Comparison of ENCODE assay signal across 19 mouse cellular contexts in the genomic region with DNA sequence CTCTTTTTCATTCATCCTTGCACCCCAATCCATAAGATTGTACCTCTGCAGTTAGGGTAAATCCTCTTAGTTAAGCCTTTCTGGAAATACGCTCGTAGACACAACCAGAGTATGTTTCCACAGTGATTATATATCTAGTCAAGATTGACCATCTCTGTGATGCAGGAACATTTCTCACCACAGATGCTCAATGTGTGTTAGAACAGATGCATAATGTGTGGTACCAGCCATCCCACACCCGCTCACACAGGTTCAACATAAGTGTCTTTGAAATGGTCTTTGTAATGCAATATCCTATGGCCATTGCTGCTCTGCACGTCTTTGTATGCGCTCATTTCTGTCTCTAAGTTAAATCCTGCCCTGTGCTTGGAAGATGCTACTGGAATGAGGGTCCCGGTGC.
DNase-seq lines count a peak whose midpoint lies in the region; ATAC-seq lines count a peak whose summit lies in the region.
"Had no signal": no experiment of that assay in that cellular context is flagged by ENCODE, and none has a peak within 500 bp of the region (broad histone marks: within the 10 kb centered on the region; RNA-seq: fewer than 3 reads in every experiment).

No protein-coding gene starts in this region.

- H3K4me3 ChIP-seq in hindbrain, embryonic 15.5 days, result no peak overlapping the region
- no peak overlapping the region for H3K4me3 ChIP-seq in hindbrain, embryonic 14.5 days (replicated peaks; ENCODE audit: low read length)
- H3K4me3 ChIP-seq: embryonic facial prominence, embryonic 12.5 days; forebrain, embryonic 12.5 days; gastrocnemius, adult 2 months; heart, embryonic 13.5 days had no signal

- no peak for DNase-seq in hindbrain, embryonic 14.5 days (ENCODE audit: low spot score)
- peak; percentile 10 to 27 for DNase-seq in left cerebral cortex, postnatal 14 days (ENCODE audit: low spot score in 2 of 2)
- DNase-seq in left cerebral cortex, postnatal 10 days (ENCODE audit: extremely low spot score in 1 of 2, low spot score in 2 of 2), result no peak
- peak; percentile 21 to 41 for DNase-seq in frontal cortex, postnatal 36 days (ENCODE audit: low spot score in 2 of 2)
- DNase-seq in left cerebral cortex, postnatal 36 days (ENCODE audit: low spot score in 2 of 2), result peak; percentile 13 to 16
- no peak for DNase-seq in adrenal gland, adult 8-10 months
- DNase-seq: adrenal gland, adult 2 months; adrenal gland, postnatal 36 days; cerebellum, adult 11-12 months; cerebellum, adult 9-10 months; gastrocnemius, adult 2 months; gastrocnemius, postnatal 25 days; heart, postnatal 36 days had no signal

- H3K9ac ChIP-seq in hindbrain, embryonic 15.5 days, result no peak overlapping the region
- H3K9ac ChIP-seq in hindbrain, embryonic 14.5 days, result no peak overlapping the region
- H3K9ac ChIP-seq: embryonic facial prominence, embryonic 12.5 days; forebrain, embryonic 12.5 days; heart, embryonic 13.5 days had no signal

- 82% methylated on average over 6 of the region's 6 CpGs for WGBS in hindbrain, embryonic 15.5 days
- 88% methylated on average over 6 of the region's 6 CpGs for WGBS in hindbrain, embryonic 14.5 days

- no peaks in the 10 kb centered on the region for H3K27me3 ChIP-seq in hindbrain, embryonic 15.5 days
- H3K27me3 ChIP-seq in hindbrain, embryonic 14.5 days (ENCODE audit: control insufficient read depth, insufficient read depth, low read length), result no peaks in the 10 kb centered on the region
- H3K27me3 ChIP-seq: embryonic facial prominence, embryonic 12.5 days; forebrain, embryonic 12.5 days; heart, embryonic 13.5 days had no signal

- no peak overlapping the region for H3K4me2 ChIP-seq in hindbrain, embryonic 15.5 days
- no peak overlapping the region for H3K4me2 ChIP-seq in hindbrain, embryonic 14.5 days (replicated peaks)
- H3K4me2 ChIP-seq: embryonic facial prominence, embryonic 12.5 days; forebrain, embryonic 12.5 days; heart, embryonic 13.5 days had no signal

- peaks cover 7% of the 10 kb centered on the region; the same call in 1 of the 2 replicates for H3K4me1 ChIP-seq in hindbrain, embryonic 15.5 days (replicated peaks)
- H3K4me1 ChIP-seq in hindbrain, embryonic 14.5 days (replicated peaks; ENCODE audit: control insufficient read depth, insufficient read depth, low read length), result no peaks in the 10 kb centered on the region

- H3K36me3 ChIP-seq in hindbrain, embryonic 15.5 days, result no peaks in the 10 kb centered on the region
- no peaks in the 10 kb centered on the region for H3K36me3 ChIP-seq in hindbrain, embryonic 14.5 days (replicated peaks; ENCODE audit: control insufficient read depth, insufficient read depth)
- H3K36me3 ChIP-seq: embryonic facial prominence, embryonic 12.5 days; forebrain, embryonic 12.5 days had no signal

- no peaks in the 10 kb centered on the region for H3K9me3 ChIP-seq in hindbrain, embryonic 15.5 days
- H3K9me3 ChIP-seq in hindbrain, embryonic 14.5 days (ENCODE audit: control insufficient read depth, low read length), result no peaks in the 10 kb centered on the region
- H3K9me3 ChIP-seq: embryonic facial prominence, embryonic 12.5 days; forebrain, embryonic 12.5 days; heart, embryonic 13.5 days had no signal

- ATAC-seq in hindbrain, embryonic 15.5 days (ENCODE audit: low FRiP score, low read depth), result no peak
- ATAC-seq in hindbrain, embryonic 14.5 days (ENCODE audit: low FRiP score), result no peak
- ATAC-seq: forebrain, embryonic 16.5 days had no signal

- intact Hi-C loops in left cerebral cortex, postnatal 14 days (cut with DNase I), result no loop called here
- intact Hi-C loops in left cerebral cortex, postnatal 10 days (cut with DNase I), result no loop called here
- intact Hi-C loops in left cerebral cortex, postnatal 36 days (cut with DNase I), result no loop called here

- 0 out of 2 replicates have a peak overlapping the region, but pooled peaks have one; percentile 13 for H3K27ac ChIP-seq in hindbrain, embryonic 15.5 days (replicated peaks)
- H3K27ac ChIP-seq in hindbrain, embryonic 14.5 days, result no peak overlapping the region
- H3K27ac ChIP-seq: embryonic facial prominence, embryonic 12.5 days; forebrain, embryonic 12.5 days; gastrocnemius, adult 2 months; heart, embryonic 13.5 days; hindbrain, postnatal 0 days had no signal

Comparison
In these comparisons a context has a peak if more than half of its experiments do, and no peak if none do; other contexts are left out.
1. DNase-seq: peak in left cerebral cortex, postnatal 14 days (2 of 2), frontal cortex, postnatal 36 days (2 of 2) and left cerebral cortex, postnatal 36 days (2 of 2); none in hindbrain, embryonic 14.5 days (single experiment), left cerebral cortex, postnatal 10 days (0 of 2) and adrenal gland, adult 8-10 months (single experiment).